Mouse (Mus musculus) retina, postnatal 1 day (tissue): Measurements from ENCODE around the gene Tcf7l2.

Source experiments
- DNase-seq: peaks from one replicate; pipeline ENCODE4 v3.0.0-alpha.2; 2012

Gene Tcf7l2

DNA sequence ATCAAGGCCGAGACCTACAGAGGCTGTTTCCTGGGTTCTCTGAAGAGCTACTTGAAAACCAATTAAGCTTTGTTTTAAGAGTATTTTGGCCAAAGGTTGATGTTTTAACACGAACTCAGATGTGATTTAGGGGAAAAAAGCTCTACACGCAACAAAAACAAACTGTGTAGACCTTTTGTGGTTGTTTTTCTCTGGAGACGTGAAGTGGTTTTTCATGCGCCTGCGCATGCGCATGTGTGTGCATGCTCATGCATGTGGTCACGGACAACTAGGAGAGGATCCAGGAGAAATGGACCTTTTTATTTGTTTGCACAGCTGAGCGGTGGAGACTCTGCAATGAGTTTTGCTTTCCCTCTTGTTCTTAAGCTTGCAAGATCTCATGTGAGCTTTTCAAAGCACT lies 17.4 kb downstream of the Tcf7l2 start:
- DNase-seq, result no peak

DNA sequence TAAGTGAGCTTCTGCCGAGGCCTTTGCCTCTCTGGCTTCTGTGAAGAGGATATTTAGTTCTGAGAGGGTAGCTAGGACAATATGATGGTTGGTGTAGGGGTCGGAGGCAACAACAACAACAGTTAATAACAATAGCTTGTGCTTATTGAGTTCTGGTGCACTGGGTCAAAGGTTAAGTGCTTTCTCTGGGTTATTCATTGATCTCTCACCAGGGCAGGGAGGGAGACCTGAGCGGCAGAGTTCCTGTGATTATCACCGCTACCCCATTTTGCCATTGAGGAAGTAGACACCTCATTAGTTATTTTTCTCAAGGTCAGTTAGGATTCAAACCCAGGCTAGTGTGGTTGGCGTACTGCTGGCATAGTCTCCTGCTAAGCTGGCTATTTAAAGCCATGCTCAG lies 19.5 kb downstream of the Tcf7l2 start:
- no peak for DNase-seq

DNA sequence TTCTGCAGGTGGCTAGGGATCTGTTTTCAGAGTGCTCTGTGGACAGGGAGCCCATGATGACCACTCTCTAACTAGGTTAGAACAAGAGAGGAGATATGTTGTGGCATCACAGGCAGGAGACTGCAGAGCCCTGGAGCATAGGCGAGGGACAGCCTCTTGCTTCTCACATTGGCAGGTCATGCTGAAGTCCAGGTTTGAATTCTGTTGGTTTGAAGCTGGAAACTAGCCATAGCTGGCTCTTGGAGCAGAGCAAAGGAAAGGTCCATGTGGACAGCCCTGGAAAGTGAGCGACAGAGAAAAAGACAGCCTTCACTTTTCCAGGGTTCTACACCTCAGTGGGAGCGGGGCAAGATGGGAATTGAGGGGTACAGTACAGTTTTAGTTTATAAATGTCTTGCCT lies 20.6 kb downstream of the Tcf7l2 start:
- no peak for DNase-seq

DNA sequence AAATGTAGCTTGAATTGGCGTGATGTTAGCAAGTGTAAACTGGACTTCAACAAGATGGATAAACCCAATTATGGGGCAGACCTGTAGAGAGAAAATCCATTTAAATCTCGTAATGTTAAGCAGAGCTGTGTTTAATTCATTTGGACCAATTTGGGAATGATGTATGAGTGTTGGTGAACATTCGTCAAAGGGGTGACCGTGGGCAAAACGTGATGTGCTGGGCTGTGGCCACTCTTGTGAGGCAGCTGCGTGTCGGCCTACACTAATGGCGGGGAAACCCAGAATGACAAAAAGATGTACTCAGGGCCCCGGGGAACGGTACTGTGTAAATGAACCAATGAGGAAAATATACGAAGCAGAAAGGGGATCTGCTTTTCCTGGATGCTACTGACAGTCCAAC lies 24.2 kb downstream of the Tcf7l2 start:
- DNase-seq, result no peak

DNA sequence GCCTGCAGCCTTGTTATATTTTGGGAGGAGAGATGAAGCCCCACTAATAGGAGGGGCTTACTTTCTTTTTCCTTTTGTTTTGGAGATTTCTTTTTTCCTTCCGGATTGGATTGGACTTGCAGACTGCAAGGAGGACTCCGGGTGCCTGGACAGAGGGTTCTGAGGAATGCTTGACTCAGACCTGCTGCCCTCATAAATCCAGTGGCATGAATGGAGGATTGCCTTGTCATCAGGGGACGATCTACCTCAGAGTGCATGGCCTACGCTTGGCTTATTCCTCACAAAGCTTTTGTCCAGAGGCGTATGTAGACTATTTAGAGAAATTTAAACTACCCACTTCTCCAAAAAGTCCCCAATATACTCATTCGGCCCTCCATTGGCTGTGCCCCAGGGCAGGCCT lies 25.5 kb downstream of the Tcf7l2 start:
- DNase-seq, result no peak

DNA sequence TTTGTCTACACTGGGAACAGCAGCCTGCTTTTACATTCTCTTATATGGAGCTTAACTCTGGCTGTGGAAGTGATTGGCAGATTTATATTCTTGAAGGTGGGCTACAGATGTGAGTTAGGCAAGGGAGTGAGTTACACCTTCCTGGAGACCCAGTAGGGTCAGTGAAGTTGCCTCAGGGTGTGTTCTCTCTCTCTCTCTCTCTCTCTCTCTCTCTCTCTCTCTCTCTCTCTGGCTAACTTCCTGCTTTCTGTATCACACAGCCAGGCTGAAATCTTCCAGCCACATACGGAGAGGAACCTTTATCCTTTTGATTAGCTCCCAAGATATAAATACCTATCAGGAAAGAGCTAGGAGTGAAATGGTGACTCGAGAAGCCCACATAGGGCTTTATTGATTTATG lies 26.0 kb downstream of the Tcf7l2 start:
- DNase-seq, result no peak

DNA sequence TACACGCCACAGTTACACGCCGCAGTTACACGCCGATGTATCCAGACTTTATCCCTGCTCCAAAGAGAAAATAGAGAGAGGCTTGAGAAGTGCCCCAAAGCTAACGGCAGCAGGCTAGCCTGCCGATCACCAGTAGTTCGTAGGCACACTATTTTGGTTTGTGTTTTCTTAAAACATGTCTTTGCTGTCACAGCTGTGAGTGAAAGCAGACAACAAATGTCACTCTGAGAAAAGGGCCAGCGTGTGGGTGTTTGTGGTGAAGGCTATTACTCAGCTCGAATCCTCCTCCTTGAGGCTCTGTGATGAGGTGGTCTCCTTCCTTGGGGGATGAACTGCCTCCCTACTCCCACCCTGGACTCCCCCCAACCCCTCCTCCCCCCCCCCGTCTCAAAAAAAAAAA lies 26.6 kb downstream of the Tcf7l2 start:
- DNase-seq, result no peak

DNA sequence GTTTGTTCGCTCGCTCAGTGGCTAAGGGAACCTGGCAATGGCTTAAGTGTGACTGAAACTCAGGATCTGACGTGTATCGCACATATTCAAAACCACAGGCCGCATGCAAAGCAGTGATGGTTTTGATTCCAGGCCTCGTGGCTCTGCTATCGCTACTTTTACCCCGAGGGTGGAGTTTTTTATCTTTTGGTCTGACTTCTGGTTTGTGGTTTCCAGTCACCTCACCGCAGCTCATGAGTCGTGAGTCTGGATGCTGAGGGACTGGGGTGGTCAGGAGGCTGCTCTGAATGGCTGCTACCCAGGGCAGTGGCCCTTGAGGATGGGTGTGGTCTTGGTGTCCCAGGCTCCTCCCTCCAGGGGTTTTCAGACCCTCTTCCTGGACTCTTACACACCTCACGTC lies 27.3 kb downstream of the Tcf7l2 start:
- DNase-seq, result no peak

DNA sequence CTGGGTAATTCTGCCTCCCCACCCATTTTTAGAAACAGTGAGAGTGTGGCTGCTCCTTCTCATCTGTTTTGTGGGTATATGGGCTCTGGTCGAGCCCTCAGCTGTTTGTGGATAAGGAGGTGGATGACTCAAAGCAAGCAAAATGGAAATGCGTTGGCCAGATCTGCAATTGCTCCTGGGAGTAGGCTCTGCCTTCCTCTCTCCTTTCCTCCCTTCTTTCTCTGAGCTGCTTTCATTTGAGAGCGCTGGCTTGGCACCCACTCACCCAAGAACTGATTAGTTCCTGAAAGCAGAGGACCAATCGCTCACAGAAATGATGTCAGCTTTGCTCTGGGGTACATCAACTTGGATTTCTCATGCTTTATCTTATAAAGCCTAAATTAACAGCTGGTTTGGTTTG lies 32.7 kb downstream of the Tcf7l2 start:
- no peak for DNase-seq

DNA sequence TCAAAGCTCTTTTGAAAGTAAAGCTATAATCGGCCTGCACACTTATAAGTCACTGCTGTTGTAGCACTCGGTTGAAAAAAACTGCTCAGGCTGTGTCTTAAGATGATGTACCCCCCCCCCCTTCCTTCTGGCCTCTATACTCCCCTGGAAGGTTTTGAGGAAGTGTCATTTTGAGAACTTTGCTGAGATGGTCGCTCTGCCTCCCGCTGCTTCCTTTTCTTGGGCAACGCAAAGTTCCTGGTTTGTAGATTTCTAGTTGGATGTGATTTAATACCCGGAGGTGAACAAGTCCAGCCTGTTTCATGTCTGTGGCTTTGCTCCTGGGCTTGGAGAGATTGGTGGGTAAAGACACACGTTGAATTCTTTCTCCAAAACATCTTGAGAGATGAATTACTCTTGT lies 33.2 kb downstream of the Tcf7l2 start:
- DNase-seq, result no peak

DNA sequence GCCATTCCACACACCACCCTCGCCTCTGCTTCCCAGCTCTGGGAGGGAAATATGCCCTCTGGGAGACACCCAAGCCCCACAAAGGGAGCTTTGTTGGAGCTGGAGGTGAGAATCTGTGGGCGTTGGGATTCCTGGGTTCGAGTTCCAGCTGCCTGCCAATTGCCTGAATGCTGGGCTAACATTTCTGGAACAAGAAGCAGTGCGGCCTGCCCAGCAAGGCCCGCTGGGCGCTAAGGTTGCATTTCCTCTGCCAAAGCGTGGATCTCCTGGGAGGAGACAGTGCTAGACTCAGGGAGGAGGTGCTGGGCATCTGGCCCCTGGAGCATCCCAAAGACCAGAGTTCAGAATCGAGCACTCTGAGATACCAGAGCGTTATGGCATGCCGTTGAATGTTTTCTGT lies 38.3 kb downstream of the Tcf7l2 start:
- DNase-seq, result no peak

DNA sequence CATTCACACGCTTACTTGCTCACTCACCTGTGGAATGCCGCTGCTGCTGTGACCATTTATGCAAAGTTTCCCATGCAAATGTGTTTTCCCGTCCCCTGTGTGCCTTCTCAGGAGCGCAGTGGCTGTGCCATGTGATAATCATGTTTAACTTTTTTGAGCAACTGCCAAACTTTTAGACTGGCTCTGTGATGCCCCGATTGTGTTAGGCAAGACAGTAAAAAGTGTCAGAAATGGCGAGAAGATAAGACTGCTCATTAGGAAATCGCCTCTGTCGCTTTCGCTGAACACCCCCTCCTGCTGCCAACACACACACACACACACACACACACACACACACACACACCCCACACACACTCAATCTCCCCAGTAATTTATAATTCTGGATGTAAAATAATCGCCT lies 39.5 kb downstream of the Tcf7l2 start:
- DNase-seq, result no peak

DNA sequence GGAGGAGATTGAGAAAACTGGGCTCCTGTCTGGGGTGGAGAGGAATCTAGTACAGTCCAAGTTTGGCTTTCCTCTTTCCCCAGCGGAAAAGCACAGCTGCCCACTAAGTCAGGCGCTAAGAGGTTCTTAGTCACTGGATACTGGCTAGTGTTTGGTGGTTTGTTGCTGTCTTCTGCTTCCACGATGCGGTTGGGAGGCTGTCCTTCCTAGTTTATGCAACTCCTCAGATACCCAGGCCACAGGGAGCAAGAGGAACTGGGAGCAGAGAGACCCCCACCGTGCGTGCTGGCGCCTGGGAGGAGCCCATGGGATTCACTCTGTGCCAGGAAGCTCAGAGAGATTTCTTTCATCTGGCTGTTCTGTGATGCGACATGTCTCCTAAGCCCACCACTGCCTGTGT lies 40.1 kb downstream of the Tcf7l2 start:
- DNase-seq, result no peak

DNA sequence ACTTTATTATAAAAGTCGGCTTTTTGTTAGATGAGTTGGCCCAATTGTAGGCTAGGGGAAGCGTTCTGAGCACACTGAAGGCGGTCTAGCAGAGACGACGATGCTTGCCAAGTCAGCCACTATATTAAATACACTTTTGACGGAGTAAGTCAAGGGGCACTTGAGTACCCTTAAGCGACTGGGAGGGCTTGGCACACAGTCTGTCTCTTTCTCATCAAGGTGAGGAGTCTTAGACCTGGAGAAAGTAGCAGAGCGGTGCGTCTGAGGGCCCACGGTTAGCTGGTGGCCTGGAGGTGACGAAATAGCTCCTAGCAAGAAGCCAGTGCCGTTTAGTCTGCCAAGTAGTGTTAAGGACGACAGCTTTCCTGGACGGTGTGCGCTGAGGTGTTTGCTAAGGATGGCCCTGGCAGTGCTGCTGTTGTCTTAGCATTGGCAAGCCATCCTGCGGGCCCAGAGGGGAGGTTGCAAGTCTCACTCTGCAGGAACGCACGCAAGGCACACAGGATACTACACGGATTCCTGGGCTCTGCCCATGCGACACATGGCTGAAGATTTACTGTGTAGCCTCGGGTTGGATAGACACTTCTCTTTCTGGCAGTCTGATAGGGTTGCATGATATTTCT lies 43.3 kb downstream of the Tcf7l2 start:
- DNase-seq, result no peak

DNA sequence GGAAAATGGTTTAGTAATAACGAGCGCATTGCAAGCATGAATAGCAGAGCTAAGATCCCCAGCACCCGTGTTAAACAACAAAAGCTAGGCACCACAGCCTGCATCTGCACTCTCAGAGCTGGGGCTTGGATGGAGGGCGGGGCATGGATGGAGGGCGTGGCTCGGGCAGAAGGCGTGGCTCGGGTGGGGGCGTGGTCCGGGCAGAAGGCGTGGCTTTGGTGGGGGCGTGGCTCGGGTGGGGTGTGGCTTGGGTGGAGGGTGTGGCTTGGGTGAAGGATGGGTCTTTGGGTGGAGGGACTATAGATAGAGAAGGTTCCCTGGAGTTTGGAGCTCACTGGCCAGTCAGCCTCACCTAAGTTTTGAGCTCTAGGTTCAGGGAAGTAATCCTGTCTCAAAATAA lies 45.8 kb downstream of the Tcf7l2 start:
- no peak for DNase-seq

DNA sequence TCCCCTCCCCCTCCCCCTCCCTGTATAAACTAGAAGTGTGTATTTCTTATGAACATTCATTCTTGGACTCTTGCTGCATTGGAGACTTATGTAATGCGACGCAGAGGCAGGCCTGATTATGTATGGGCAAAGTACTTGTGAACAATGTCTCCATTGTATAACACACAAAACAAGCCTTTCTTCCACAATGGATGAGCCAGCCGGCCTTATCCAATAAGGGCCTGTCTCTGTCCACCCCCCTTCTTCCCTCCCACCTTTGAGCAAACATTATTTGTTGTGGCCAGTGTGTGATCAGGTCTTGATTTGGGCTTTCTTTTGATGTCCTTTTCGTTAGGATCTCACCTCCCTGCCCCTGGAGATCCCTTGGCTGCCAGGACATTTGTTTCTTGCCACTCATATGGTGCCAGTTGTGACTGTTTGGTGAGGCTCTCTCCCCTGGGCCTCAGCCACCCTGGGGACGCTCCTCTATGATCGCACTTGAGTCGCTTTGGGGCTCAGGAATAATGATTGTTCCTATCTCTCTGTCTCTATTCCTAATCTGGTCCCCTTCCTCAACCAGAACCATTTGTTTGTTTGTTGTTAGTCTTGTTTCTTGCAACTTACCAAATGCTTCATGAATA lies 46.8 kb downstream of the Tcf7l2 start:
- DNase-seq, result peak; percentile 97

DNA sequence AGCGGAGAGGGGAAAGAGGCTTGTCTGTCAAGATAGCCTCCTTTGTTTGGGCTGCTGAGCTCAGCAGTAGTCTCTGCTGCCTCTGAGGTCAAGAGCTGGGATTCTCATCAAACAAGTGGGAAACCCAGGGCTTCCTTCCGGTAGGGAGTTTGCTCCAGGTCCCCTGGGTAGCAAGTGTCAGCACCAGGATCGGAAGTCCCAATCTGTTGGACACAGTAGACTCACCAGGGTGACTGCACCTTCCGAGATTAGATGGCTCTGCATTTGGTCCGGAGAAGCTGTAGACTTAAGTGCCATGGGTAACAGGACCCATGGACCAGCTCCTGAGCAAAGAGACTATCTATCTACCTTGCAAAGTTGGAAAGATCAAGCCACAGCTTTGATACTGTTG lies 47.3 kb downstream of the Tcf7l2 start:
- no peak for DNase-seq

DNA sequence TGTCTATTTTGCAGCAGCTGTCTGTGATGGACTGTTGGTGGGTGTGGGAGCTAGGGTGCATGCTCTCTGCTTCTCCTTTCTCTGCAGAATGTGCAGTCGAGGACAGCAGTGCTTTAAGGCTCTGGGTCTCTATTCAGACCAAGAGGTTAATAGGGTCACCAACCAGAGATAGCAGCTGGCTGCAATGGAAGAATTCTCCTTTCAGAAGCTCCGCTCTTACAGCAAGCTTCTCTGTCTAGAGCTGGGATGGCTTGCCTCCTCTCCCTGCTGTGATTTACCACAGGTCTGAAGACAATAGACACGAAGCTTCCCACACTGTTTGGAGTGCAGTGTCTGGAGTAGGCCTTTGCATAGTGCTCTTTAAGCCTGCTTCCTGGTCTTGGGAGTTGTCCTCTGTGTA lies 48.2 kb downstream of the Tcf7l2 start:
- DNase-seq, result peak; percentile 52

DNA sequence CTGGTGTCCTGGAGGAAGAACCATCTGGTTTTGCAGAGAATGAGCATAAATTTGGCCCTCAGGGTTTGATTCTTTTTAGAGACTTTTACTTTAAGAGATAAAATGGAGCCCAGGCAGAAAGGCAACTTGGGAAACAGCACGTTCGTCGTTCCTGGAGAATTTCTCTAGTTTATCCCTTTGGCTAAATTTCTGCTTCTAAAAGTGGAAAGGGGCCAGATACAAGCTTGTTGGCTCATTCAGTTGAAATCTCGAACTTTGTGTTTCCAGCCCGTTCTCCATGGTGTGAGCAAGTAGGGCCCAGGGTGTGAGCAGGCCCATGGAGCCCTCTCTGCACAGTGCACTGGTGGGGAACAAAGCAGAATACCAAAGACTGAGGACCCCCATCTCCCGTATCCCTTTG lies 49.7 kb downstream of the Tcf7l2 start:
- no peak for DNase-seq

DNA sequence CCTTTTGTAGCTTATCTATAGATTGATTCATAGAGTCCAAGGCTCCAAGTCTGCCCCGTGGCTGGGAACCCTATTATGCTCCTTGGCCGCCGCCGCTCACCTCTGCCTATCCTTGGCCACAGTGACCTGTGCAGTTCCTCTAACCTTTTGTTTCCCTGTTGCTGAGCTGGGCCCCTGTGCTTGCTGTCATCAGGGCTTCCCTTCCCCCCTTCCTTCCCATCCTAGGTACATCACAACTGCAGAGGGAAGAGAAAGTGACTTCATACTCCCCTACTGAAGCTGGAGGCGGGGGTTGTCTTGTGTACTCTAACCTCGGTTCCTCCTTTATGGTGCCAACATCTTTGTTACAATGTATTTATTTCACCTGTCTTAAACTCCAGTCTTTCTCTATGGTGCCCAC lies 50.3 kb downstream of the Tcf7l2 start:
- DNase-seq, result no peak

DNA sequence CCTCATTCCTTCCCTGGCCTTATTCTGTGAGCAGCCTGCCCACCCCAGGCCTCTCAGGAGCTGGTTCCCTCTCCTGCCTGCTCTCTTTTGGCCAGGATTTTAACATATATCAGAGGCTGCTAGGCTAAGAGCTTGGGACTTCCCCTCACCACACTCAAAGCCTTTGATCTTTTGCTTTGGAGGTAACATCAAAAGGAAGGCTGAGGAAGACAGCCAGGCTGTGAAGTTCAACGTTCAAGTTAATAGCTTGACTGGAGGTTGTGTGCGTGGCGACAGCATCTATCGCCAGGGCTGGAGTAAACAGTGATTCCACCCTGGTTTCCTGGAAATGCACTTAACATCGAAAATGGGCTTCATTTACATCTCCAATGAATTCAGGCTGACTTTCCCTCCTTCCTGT lies 51.0 kb downstream of the Tcf7l2 start:
- DNase-seq, result no peak

DNA sequence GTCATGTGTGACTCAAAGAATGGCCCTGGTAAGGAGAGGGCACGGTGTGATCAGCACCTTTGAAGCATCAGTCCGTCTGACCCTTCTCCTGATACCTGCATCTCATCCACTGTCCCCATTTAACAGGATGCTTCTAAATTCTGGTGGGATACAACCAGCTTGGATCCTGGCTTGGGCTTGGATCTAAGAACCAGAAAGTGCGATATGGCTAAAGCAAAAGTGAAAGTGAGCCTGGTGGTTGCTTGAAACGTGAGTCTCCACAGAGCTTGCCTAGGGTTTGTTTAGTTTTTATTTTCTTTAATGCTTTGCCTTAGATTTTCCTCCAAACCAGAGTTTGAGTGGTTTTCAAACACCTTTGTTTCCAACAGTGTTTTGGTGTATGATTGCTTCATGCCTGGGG lies 51.4 kb downstream of the Tcf7l2 start:
- no peak for DNase-seq

DNA sequence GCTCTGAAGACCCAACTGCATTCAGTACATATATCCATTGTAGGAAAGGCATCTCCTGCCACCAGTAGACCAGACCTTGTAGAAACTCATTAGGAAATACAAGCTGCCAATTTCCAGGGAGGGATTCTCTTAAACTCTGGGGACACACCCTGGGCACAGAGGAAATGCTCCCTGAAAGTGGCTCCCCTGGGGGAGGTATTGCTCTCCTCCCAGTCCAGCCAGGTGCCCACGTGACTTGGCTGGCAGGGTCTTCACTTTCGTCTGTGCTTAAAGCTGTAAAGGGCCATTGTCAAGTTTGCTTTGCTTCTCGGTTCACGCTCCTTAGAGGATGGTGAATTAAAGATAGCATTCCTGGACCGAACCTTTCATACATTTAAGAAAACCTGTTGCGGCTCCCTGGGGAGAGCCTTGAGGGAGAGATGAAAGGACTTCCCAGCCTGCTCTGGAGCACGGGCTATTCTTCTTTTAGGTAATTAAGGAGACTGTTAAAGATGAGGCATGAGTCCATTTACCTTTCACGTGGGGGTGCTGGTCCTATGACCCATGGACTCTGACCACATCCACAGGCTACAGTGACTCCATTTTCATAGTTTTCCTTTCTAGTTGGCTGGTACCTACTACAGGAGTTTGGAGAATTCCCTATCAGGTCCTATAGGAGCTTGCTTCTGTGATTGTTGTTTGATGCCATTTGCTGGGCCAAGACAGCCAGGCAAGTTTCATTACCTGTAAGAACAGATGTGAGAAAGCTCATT lies 52.8 kb downstream of the Tcf7l2 start:
- no peak for DNase-seq

DNA sequence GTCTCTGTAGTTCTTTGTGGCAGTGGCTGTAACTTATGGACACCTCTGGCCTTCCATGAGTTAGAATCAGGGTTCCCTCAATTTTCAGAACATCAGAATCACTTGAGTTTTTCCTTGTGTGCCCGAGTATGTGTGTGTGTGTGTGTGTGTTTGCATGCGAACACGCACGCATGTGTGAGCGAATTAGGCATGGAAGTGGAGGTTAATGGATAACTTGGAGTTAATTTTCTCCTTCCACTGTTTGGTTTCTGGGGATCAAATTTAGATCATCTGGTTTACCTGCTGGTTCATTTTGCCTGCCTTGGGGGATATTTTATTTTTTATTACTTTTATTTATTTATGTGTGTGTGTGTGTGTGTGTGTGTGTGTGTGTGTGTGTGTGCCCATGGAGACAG lies 53.3 kb downstream of the Tcf7l2 start:
- no peak for DNase-seq

DNA sequence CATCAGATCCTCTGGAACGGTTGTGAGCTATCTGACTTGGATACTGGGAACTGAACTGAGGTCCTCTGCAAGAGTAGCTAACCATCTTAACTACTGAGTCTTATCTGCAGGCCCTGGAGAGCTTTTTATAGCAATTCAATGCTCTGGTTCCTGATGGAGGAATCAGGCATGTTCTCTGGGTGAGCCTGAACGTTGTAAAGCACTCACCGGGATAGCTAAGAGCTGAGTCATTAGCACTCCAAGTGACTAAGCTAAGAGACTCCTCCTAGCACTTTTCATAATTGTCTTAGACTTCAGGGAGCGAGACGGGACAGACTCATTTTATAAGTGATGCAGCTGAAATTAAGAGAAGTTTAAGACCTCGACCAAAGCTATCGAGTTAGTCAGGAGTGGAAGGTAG lies 53.7 kb downstream of the Tcf7l2 start:
- no peak for DNase-seq
